Mouse (Mus musculus) liver, embryonic 14.5 days (tissue): ENCODE measurements around the gene Slc35g2.

Experiments
- CTCF ChIP-seq: IDR thresholded peaks from 2 replicates; pipeline ENCODE4 v1.5.1; 2016; ENCODE audit warnings: antibody characterized with exemption, low read depth, control low read depth
- EP300 ChIP-seq: IDR thresholded peaks from 2 replicates; pipeline ENCODE4 v1.6.1; 2016; ENCODE audit warnings: antibody characterized with exemption, low read depth

DNA sequence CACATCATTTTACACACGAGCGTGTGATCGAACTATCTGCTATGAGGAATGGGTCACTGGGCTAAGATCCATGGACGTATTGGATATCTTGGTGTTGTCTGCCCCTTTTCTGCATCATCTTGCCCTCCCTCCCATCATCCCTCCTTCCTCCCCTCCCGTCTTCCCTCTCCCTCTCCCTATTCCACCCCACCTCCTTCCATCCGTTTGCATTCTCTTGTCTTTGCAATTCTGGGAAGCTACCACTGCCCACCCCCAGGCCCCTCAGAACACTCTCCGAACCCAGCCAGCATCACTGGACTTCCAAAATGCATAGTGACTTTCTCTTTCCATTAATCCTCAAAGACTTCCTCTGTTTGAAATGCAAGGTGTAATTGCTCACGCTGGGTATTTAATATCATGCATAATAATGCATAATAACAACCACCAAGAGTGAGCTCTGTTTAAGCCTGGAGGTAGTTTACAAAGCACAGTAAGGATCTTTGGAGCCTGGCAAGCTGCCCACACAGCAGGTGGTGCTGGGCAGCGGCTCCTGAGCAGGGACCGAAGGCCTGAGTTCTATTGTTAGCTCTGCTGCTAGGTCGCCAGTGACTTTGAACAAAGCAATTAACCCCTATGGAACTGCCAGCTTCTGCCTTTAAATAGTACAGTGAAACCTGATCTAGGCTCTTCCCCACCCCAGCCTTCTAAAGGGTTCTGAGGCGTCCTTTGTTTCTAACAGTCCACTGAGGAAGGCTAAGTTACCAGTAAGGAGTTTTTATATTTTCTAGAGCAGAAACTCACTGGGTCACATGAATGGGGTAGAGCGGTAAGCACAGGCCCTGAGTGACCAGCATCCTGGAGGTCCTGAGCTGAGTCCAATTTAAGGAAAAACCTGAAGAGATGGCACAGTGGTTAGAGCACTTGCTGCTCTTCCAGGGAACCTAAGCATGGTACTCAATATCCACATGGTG, 10.9 kb upstream of the Slc35g2 start:
- no peak for TF ChIP-seq CTCF
- TF ChIP-seq EP300 = no peak
